Mouse (Mus musculus): ENCODE measurements around the gene Igsf8. TPM values are rescaled to one million over a fixed set of nuclear protein-coding genes. Genes with fewer than 3 reads are reported as not detected.

Igsf8 gene
- polyA plus RNA-seq, 1 experiment from 2014 or later = 66.2 TPM

DNA sequence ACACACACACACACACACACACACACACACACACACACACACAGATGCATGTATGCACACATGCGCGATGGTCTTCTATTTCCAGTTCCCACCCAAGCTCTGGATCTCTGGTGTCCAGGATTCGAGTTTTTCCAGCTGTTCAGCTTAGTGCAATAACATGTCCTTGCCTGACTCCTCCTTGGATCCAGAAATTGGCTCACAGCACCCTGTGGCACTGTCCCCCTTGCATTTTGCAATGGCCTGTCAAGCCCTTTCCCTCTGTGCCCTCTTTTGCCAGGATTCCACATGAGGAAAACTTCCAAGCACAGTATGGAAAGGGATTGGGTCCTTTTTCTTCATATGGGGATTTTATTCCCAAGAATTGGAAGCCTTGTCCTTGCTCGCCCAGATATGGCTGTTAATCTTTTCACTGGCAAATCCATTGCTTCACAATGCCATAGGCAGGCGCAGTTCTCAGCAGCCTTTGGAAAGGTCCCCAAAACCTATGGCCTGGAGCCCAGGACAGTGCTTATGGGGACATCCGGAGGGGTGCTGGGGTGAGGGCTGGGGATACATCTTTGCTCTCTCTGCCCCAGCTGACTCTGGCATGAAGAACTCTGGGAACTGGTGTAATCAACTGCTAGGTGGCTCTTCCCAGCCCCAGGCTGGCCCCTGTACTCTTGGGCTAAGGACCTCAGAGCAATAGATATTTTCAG, 35.5 kb downstream of the Igsf8 start:
- Histone ChIP-seq H3K36me3 (replicated peaks) (no peaks in the 10 kb centered on the region), H3K4me3 (peak overlapping the region; percentile 22), H3K27me3 (replicated peaks) (no peaks in the 10 kb centered on the region), H3K4me2 (peak overlapping the region; percentile 28), H3K9ac (0 out of 2 replicates have a peak overlapping the region, but pooled peaks have one; percentile 14), H3K9me3 (no peaks in the 10 kb centered on the region), H3K27ac (peak overlapping the region; percentile 72), H3K4me1 (peaks cover 18% of the 10 kb centered on the region)
- ATAC-seq (replicated peaks) = no peak
- WGBS = 75% methylated on average over 6 of the region's 6 CpGs

DNA sequence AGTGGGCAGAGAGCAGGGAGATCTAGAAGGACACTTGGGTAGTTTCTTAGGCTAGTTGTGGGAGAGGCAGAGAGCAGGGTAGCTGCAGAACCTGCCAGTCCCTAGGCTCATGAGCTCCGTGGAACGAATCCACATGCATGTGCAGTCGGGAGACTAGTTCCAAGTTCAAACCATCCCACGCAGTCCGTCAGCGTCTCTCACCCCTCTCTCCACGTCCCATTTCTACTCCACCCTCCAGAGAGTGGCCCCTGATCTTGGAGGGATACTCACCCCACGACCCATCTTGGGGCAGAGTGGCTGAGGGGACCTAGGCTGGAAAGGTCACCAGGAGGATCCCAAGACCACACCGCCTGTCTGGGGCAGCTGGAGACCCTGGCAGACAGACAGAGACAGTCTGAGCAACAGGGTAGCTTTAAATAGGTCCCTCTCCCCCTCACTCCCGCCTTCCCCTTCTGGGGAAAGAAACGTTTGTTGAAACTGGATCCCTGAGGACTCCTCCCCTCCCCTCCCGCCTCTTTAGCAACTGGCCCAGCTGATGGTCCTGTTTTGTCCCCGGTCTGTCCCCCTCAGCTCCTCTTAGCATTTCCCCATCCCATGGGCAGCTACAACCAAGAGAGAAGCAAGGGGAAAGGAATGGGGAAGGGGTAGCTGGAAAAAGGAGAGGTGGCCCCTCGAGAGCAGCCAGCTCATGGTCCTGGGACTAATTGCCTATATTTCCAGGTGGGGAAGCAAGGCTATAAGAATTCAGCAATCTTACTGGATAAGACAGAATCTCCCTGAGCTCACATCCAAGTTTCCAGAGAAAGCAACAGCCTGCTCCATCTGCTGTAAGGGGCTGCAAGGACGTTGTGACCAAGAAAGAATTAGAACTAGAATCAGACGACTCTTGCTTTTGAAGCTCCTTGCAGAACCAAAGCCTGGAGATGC, 36.4 kb downstream of the Igsf8 start, which contains the start of gene Atp1a2:
Gene Atp1a2 (minus strand): TSS at position 454 of the 927 bp plus-strand sequence.
- H3K4me1 ChIP-seq = peaks cover 20% of the 10 kb centered on the region
- no peak for ATAC-seq (replicated peaks)
- H3K27ac ChIP-seq = peak within 1 kb of the TSS; percentile 72
- H3K9ac ChIP-seq = 0 out of 2 replicates have a peak within 1 kb of the TSS, but pooled peaks have one; percentile 14
- no peaks in the 10 kb centered on the region for H3K27me3 ChIP-seq (replicated peaks)
- peak within 1 kb of the TSS; percentile 28 for H3K4me2 ChIP-seq
- no peaks in the 10 kb centered on the region for H3K36me3 ChIP-seq (replicated peaks)
- H3K4me3 ChIP-seq = peak within 1 kb of the TSS; percentile 22
- H3K9me3 ChIP-seq = no peaks in the 10 kb centered on the region
- WGBS = 10% methylated on average over 16 of the region's 16 CpGs

DNA sequence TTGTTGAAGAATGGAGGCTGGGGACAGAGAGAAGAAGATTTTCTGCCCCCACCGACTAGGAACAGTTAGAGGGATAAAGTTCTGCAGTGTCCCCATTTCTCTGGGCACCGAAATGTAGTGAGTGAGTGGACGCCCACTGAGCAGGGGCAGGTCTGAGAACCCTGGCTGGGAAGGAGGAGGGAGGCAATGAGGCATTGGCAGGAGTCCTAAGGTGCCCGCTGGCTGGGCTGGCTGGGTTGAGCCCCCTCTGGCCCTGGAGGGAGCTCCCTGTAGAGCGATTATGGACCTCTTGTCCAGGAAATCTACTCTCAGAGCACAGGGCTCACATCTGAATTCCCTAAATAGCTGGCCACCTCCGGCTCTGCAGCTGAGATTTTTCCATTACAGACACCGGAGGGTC, 38.1 kb downstream of the Igsf8 start:
- Histone ChIP-seq H3K4me2 (no peak overlapping the region), H3K27ac (no peak overlapping the region; the same call in 1 of the 2 replicates), H3K4me1 (peaks cover 18% of the 10 kb centered on the region), H3K36me3 (replicated peaks) (no peaks in the 10 kb centered on the region), H3K9me3 (no peaks in the 10 kb centered on the region), H3K27me3 (replicated peaks) (no peaks in the 10 kb centered on the region), H3K4me3 (no peak overlapping the region), H3K9ac (no peak overlapping the region)
- ATAC-seq (replicated peaks) = no peak
- WGBS = 64% methylated on average over 7 of the region's 7 CpGs

GRCm38 (mm10) chr1:172300247-172300646, 38.8 kb downstream of the Igsf8 start:
- Histone ChIP-seq H3K9me3 (no peaks in the 10 kb centered on the region), H3K36me3 (replicated peaks) (no peaks in the 10 kb centered on the region), H3K4me2 (no peak overlapping the region), H3K4me1 (peaks cover 14% of the 10 kb centered on the region), H3K9ac (no peak overlapping the region), H3K27ac (no peak overlapping the region), H3K27me3 (replicated peaks) (no peaks in the 10 kb centered on the region), H3K4me3 (no peak overlapping the region)
- WGBS = 62% methylated on average over 5 of the region's 5 CpGs
- no peak for ATAC-seq (replicated peaks)

DNA sequence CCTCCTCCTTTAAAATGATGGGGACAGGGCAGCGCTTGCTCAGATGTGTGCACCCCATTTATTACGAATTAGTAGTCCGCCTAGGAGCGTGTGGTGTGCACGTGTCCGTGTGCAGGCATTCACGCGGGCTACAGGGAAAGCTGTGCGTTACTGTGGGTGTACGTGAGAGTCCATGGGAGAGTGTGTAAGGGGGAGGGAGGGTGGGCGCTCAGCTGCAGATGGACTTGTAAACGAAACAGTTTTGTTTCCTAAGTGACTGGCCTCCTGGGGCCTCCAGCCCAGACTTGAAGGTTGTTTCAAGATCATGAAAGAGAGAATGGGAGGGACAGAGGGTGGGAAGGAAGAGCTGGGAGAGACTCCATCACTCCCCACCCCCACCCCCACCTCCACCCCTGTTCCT, 39.7 kb downstream of the Igsf8 start:
- Histone ChIP-seq H3K4me1 (peaks cover 14% of the 10 kb centered on the region), H3K36me3 (replicated peaks) (no peaks in the 10 kb centered on the region), H3K9ac (no peak overlapping the region), H3K27ac (no peak overlapping the region), H3K4me2 (no peak overlapping the region), H3K9me3 (no peaks in the 10 kb centered on the region), H3K4me3 (no peak overlapping the region), H3K27me3 (replicated peaks) (no peaks in the 10 kb centered on the region)
- 32% methylated on average over 12 of the region's 12 CpGs for WGBS
- peak; percentile 46; the same call in 1 of the 2 replicates for ATAC-seq (replicated peaks)

DNA sequence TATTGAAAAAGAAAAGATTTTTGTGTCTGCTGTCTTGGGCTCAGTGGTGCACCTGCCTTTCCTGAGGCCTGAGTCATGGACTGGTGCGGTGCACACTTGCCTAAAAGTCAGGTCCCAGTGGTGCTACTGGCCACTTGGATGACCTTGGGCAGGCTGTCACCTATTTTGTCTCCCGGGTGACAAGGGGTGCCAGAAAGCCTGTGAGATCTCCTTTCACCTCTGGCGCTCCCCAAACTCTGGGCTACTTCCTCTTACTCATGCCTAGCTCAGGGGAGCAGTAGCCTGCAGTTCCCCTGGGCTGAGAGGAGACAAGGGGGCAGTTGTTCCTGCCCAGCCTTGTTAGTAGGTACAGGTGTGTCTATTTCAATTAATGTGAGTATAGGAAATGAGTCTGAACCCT, 40.9 kb downstream of the Igsf8 start:
- Histone ChIP-seq H3K9me3 (no peaks in the 10 kb centered on the region), H3K36me3 (replicated peaks) (no peaks in the 10 kb centered on the region), H3K27ac (no peak overlapping the region), H3K4me3 (no peak overlapping the region), H3K27me3 (replicated peaks) (no peaks in the 10 kb centered on the region), H3K4me2 (no peak overlapping the region), H3K4me1 (peaks cover 14% of the 10 kb centered on the region), H3K9ac (no peak overlapping the region)
- no peak for ATAC-seq (replicated peaks)
- WGBS = 59% methylated on average over 3 of the region's 3 CpGs

DNA sequence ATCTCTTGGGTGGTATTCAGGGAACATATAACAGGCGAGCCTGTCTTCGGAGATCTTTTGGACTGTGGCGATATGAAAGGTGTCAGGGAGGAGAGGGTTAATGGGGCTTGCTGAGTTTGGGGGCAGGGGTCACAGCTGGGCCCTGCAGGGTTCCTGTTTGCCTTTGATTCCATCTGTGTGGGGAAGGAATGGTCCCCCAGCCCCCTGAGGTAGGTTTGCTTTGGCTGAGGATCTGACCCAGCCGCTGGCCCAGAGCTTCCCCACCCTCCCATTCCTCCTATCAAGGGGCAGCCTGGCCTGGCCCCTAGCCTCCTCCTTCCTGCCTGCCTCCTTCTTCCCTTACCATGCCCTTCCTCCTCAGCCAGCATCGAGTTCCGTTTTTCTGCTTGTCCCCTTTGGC, 41.4 kb downstream of the Igsf8 start:
- no peak for ATAC-seq (replicated peaks)

DNA sequence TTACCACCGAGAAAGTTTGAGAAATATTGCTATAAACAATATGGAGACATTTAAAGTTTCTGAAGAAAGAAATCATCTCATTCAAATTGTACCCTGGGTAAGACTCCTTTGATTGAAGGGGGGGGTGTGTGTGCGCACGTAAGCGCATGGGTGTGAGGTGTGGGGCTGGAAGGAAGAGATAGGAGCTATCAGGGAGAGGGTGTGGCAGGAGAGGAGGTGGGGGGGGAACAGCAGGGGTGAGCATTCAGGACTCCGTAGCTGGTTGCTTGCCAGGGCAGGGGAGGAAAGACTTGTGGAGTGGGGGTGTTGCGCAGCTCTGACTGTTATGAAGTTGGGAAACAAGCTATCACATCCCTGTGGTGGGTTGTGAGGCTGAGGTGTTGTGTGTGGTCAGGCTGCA, 43.0 kb downstream of the Igsf8 start:
- Histone ChIP-seq H3K4me1 (peaks cover 16% of the 10 kb centered on the region), H3K36me3 (replicated peaks) (no peaks in the 10 kb centered on the region), H3K27me3 (replicated peaks) (no peaks in the 10 kb centered on the region), H3K4me3 (no peak overlapping the region), H3K27ac (no peak overlapping the region), H3K4me2 (no peak overlapping the region), H3K9me3 (no peaks in the 10 kb centered on the region), H3K9ac (no peak overlapping the region)
- WGBS = 79% methylated on average over 6 of the region's 6 CpGs
- ATAC-seq (replicated peaks) = no peak

More for the DNA sequence above, 41.4 kb downstream of the Igsf8 start:
- no peak overlapping the region for H3K4me2 ChIP-seq
- H3K4me1 ChIP-seq = peaks cover 14% of the 10 kb centered on the region; the same call in 1 of the 2 replicates
- H3K9ac ChIP-seq = no peak overlapping the region
- no peaks in the 10 kb centered on the region for H3K9me3 ChIP-seq
- H3K36me3 ChIP-seq (replicated peaks) = no peaks in the 10 kb centered on the region
- no peaks in the 10 kb centered on the region for H3K27me3 ChIP-seq (replicated peaks)
- WGBS = 9% methylated on average over 6 of the region's 6 CpGs
- no peak overlapping the region for H3K27ac ChIP-seq
- no peak overlapping the region for H3K4me3 ChIP-seq

DNA sequence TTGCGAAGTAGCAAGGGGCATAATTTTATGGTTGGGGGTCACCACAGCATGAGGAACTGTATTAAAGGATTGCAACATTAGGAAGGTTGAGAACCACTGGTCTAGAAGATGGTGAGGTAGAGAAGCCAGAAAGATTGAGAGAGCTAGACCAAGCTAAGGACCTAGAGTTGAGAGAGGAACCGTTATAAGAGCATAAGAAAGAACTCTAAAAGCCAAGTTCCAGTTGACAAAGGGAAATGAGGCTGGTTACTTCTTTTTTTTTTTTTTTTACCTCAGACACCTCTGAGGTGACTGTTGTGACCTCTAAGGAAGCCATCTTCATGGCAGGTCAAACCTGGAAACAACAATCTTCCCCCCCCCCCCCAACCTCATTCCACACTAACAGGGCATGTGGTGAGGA, 43.7 kb downstream of the Igsf8 start:
- 92% methylated on average over 2 of the region's 2 CpGs for WGBS
- no peak for ATAC-seq (replicated peaks)
- Histone ChIP-seq H3K36me3 (replicated peaks) (no peaks in the 10 kb centered on the region), H3K4me2 (no peak overlapping the region), H3K9ac (no peak overlapping the region), H3K9me3 (no peaks in the 10 kb centered on the region), H3K27ac (no peak overlapping the region), H3K27me3 (replicated peaks) (no peaks in the 10 kb centered on the region), H3K4me3 (no peak overlapping the region), H3K4me1 (peaks cover 23% of the 10 kb centered on the region)

DNA sequence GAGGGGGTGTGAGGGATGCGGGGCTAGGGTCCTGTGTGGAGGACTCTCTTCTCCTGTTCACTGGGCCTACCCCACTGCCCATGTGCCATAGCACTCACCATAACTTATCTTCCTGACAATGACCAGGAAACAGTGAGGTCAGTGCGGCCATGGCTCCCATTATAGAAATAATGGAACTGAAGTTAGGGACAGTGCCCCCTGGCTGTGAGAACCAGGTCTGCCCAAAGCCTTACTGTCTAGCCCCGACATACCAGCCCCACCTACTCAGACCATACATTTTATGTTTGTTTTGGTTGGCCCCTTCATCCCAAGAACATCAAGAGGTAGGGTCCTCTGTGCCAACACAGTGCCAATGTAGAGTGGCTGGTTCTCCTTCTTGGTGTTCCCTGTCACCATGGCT, 44.2 kb downstream of the Igsf8 start:
- H3K36me3 ChIP-seq (replicated peaks) = no peaks in the 10 kb centered on the region
- H3K4me1 ChIP-seq = peaks cover 28% of the 10 kb centered on the region
- WGBS = 84% methylated on average over 3 of the region's 3 CpGs
- H3K27me3 ChIP-seq (replicated peaks) = no peaks in the 10 kb centered on the region
- no peak overlapping the region for H3K4me2 ChIP-seq
- H3K4me3 ChIP-seq = no peak overlapping the region
- no peak overlapping the region for H3K27ac ChIP-seq
- no peak for ATAC-seq (replicated peaks)
- H3K9ac ChIP-seq = no peak overlapping the region
- no peaks in the 10 kb centered on the region for H3K9me3 ChIP-seq

- Histone ChIP-seq H3K4me2 (no peak overlapping the region), H3K9ac (no peak overlapping the region), H3K4me3 (no peak overlapping the region), H3K27ac (no peak overlapping the region), H3K4me1 (peaks cover 28% of the 10 kb centered on the region), H3K27me3 (replicated peaks) (no peaks in the 10 kb centered on the region), H3K9me3 (no peaks in the 10 kb centered on the region), H3K36me3 (replicated peaks) (no peaks in the 10 kb centered on the region)
- 85% methylated on average over 4 of the region's 4 CpGs for WGBS
- ATAC-seq (replicated peaks) = no peak
Measured at GRCm38 (mm10) chr1:172306196-172306595, 44.8 kb downstream of the Igsf8 start.

DNA sequence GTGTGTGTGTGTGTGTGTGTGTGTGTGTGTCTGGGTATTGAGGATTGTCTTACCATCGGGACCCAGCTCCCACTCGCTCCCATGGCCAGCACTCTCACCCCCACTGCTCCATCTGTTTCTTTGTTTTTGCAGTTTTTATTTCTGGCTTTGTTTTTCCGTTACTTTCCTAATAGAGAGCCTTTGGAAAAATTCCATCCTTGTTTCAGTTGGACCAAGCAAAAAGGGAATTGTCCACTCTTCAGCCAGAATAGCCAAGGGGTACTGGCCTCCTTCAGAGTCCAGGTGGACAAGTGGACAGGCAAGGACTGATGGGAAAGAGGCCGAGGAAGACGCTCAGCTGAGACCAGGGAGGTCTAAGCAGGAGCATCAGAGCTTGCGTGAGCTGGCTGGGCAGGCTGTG, 45.4 kb downstream of the Igsf8 start:
- no peak overlapping the region for H3K4me3 ChIP-seq
- no peaks in the 10 kb centered on the region for H3K9me3 ChIP-seq
- no peak overlapping the region for H3K27ac ChIP-seq
- H3K36me3 ChIP-seq (replicated peaks) = no peaks in the 10 kb centered on the region
- no peak for ATAC-seq (replicated peaks)
- no peak overlapping the region for H3K9ac ChIP-seq
- H3K4me1 ChIP-seq = peaks cover 27% of the 10 kb centered on the region
- WGBS = 71% methylated on average over 6 of the region's 6 CpGs
- no peaks in the 10 kb centered on the region for H3K27me3 ChIP-seq (replicated peaks)
- no peak overlapping the region for H3K4me2 ChIP-seq
